ENCODE assay signal across 8 mouse cellular contexts in the genomic region with DNA sequence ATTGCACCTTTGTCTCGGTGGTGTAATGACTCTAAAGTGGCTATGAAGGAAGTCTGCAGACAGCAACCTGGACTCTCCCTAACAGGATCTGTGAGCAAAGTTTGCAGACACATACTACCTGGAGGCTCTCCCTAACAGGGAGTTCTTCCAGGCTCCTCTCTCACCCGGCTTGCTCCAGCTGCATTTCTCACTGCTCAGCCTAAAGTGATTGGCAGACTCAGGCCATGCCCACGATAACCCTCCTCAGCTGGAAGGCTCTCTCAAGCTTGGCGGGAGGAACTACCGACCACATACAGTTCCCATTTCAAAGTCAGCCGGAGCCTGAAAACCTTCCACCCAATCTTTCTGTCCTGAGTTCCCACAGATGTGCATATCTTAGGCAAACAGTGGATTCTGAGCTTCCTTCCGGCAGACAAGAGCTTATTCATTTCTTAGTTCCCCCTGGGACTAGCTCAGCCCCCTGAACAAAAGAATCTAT. TPM values are rescaled to one million over a fixed set of nuclear protein-coding genes. Genes with fewer than 3 reads are reported as not detected.
DNase-seq lines count a peak whose midpoint lies in the region; ATAC-seq and TF ChIP-seq lines count a peak whose summit lies in the region.

No protein-coding gene starts in this region.

- intact Hi-C loops in left cerebral cortex, postnatal 25 days (cut with DNase I), result no loop called here

- TF ChIP-seq CTCF in liver, embryonic 14.5 days (IDR thresholded peaks at IDR 0.05; ENCODE audit: low read depth), result no peak

- 0 out of 2 replicates have a peak overlapping the region, but pooled peaks have one; percentile 11 for H3K9ac ChIP-seq in embryonic facial prominence, embryonic 14.5 days (ENCODE audit: low read depth, low read length)
- no peak overlapping the region for H3K9ac ChIP-seq in liver, embryonic 14.5 days (replicated peaks)
- H3K9ac ChIP-seq in stomach, embryonic 16.5 days (ENCODE audit: low read length), result no peak overlapping the region

- DNase-seq in layer of hippocampus, adult 9-11 months, result peak; percentile 31
- no peak for DNase-seq in layer of hippocampus, adult 9-10 months (ENCODE audit: low spot score)
- peak; percentile 55 for DNase-seq in embryonic facial prominence, embryonic 14.5 days (ENCODE audit: low spot score)
- DNase-seq in liver, embryonic 14.5 days (ENCODE audit: low read depth in 3 of 3, low spot score in 3 of 3), result no peak
- no peak for DNase-seq in left cerebral cortex, postnatal 25 days (ENCODE audit: low spot score in 2 of 2)
- no peak for DNase-seq in retina, embryonic 14.5 days (ENCODE audit: low spot score)

- TF ChIP-seq EP300 in liver, embryonic 14.5 days (IDR thresholded peaks at IDR 0.05; ENCODE audit: low read depth), result no peak

- no peaks in the 10 kb centered on the region for H3K36me3 ChIP-seq in embryonic facial prominence, embryonic 14.5 days (ENCODE audit: control insufficient read depth, insufficient read depth, low read length)
- no peaks in the 10 kb centered on the region for H3K36me3 ChIP-seq in liver, embryonic 14.5 days (replicated peaks; ENCODE audit: control insufficient read depth, insufficient read depth, low read depth)
- no peaks in the 10 kb centered on the region for H3K36me3 ChIP-seq in stomach, embryonic 16.5 days (ENCODE audit: control insufficient read depth, insufficient read depth, low read length)

- WGBS in embryonic facial prominence, embryonic 14.5 days, result 6% methylated on average over 7 of the region's 7 CpGs
- WGBS in liver, embryonic 14.5 days (ENCODE audit: insufficient replicate concordance), result 2% methylated on average over 7 of the region's 7 CpGs
- WGBS in stomach, embryonic 16.5 days, result 3% methylated on average over 7 of the region's 7 CpGs

- no peaks in the 10 kb centered on the region for H3K9me3 ChIP-seq in embryonic facial prominence, embryonic 14.5 days (ENCODE audit: control insufficient read depth, low read length)
- H3K9me3 ChIP-seq in liver, embryonic 14.5 days (ENCODE audit: control insufficient read depth, low read length), result no peaks in the 10 kb centered on the region
- H3K9me3 ChIP-seq in stomach, embryonic 16.5 days (replicated peaks; ENCODE audit: control insufficient read depth, low read length), result no peaks in the 10 kb centered on the region

- H3K27ac ChIP-seq in embryonic facial prominence, embryonic 14.5 days (replicated peaks; ENCODE audit: low read depth, low read length), result no peak overlapping the region
- H3K27ac ChIP-seq in liver, embryonic 14.5 days, result no peak overlapping the region
- 0 out of 2 replicates have a peak overlapping the region, but pooled peaks have one; percentile 1 for H3K27ac ChIP-seq in stomach, embryonic 16.5 days (ENCODE audit: low read length)

- no peak overlapping the region for H3K4me2 ChIP-seq in embryonic facial prominence, embryonic 14.5 days (ENCODE audit: low read depth, low read length)
- H3K4me2 ChIP-seq in liver, embryonic 14.5 days (ENCODE audit: low read depth), result peak overlapping the region; percentile 1
- no peak overlapping the region for H3K4me2 ChIP-seq in stomach, embryonic 16.5 days (ENCODE audit: low read depth, low read length)

- peaks cover 9% of the 10 kb centered on the region for H3K4me1 ChIP-seq in embryonic facial prominence, embryonic 14.5 days (ENCODE audit: control insufficient read depth, insufficient read depth, low read length)
- H3K4me1 ChIP-seq in liver, embryonic 14.5 days (replicated peaks; ENCODE audit: control insufficient read depth in 2 of 2, insufficient read depth in 2 of 2, low read length in 1 of 2), result peaks cover 0 to 48% of the 10 kb centered on the region in 2 experiments
- peaks cover 16% of the 10 kb centered on the region; the same call in 1 of the 2 replicates for H3K4me1 ChIP-seq in stomach, embryonic 16.5 days (ENCODE audit: control insufficient read depth, insufficient read depth, low read length)

- H3K27me3 ChIP-seq in embryonic facial prominence, embryonic 14.5 days (replicated peaks; ENCODE audit: control insufficient read depth, insufficient read depth, low read length), result no peaks in the 10 kb centered on the region
- H3K27me3 ChIP-seq in liver, embryonic 14.5 days (ENCODE audit: control insufficient read depth, insufficient read depth, low read length), result no peaks in the 10 kb centered on the region
- H3K27me3 ChIP-seq in stomach, embryonic 16.5 days (ENCODE audit: control insufficient read depth, insufficient read depth, low read length), result no peaks in the 10 kb centered on the region

- no peak for ATAC-seq in embryonic facial prominence, embryonic 14.5 days (ENCODE audit: low read depth)
- ATAC-seq in liver, embryonic 14.5 days (ENCODE audit: insufficient read depth), result no peak
- no peak for ATAC-seq in stomach, embryonic 16.5 days (ENCODE audit: insufficient read depth, low FRiP score)
- no peak for ATAC-seq in frontal cortex, adult (ENCODE audit: low TSS enrichment)

- H3K4me3 ChIP-seq in embryonic facial prominence, embryonic 14.5 days (ENCODE audit: low read depth, low read length), result no peak overlapping the region
- peak overlapping the region in 1 of 2 experiments; percentile 19; a peak in 1 of 4 replicates for H3K4me3 ChIP-seq in liver, embryonic 14.5 days (ENCODE audit: insufficient read depth in 1 of 2, low read depth in 2 of 2, low read length in 2 of 2)
- no peak overlapping the region for H3K4me3 ChIP-seq in stomach, embryonic 16.5 days (replicated peaks; ENCODE audit: low read length)

RNA-seq across cellular contexts. Expression of a gene that starts 3.1 kb away (rescaled TPM):
- 2.3 and 2.4 TPM in 2 replicates for polyA plus RNA-seq in embryonic facial prominence, embryonic 14.5 days (2014; fragmentation: Nextera tagmentation; extraction: Ambion mirVana)
- polyA plus RNA-seq in liver, embryonic 14.5 days (2012; rRNA removed), result 16.5 and 17.5 TPM in 2 replicates
- 12.7 and 15.2 TPM in 2 replicates for polyA plus RNA-seq in liver, embryonic 14.5 days (2014; fragmentation: Nextera tagmentation; extraction: Ambion mirVana)
- 6.0 and 6.3 TPM in 2 replicates for polyA plus RNA-seq in stomach, embryonic 16.5 days (2015; fragmentation: Nextera tagmentation; extraction: Ambion mirVana)
- total RNA-seq in left cerebral cortex, postnatal 25 days (2021), result 1 to 10 TPM; 5.5 to 6.7 TPM

RNA-seq across cellular contexts. Expression of a gene that starts 21.5 kb away (rescaled TPM):
- polyA plus RNA-seq in embryonic facial prominence, embryonic 14.5 days (2014; fragmentation: Nextera tagmentation; extraction: Ambion mirVana), result 2.4 and 3.8 TPM in 2 replicates
- 8.1 and 9.5 TPM in 2 replicates for polyA plus RNA-seq in liver, embryonic 14.5 days (2012; rRNA removed)
- polyA plus RNA-seq in liver, embryonic 14.5 days (2014; fragmentation: Nextera tagmentation; extraction: Ambion mirVana), result 11.5 and 13.8 TPM in 2 replicates
- polyA plus RNA-seq in stomach, embryonic 16.5 days (2015; fragmentation: Nextera tagmentation; extraction: Ambion mirVana), result 250 and 388 TPM in 2 replicates
- total RNA-seq in left cerebral cortex, postnatal 25 days (2021), result 1 to 10 TPM; 1.7 to 5.0 TPM

RNA-seq across cellular contexts. Expression of a gene that starts 29.5 kb away (rescaled TPM):
- polyA plus RNA-seq in embryonic facial prominence, embryonic 14.5 days (2014; fragmentation: Nextera tagmentation; extraction: Ambion mirVana), result 15.8 and 17.2 TPM in 2 replicates
- 7.3 TPM in 2 replicates for polyA plus RNA-seq in liver, embryonic 14.5 days (2012; rRNA removed)
- 6.8 and 7.0 TPM in 2 replicates for polyA plus RNA-seq in liver, embryonic 14.5 days (2014; fragmentation: Nextera tagmentation; extraction: Ambion mirVana)
- 40.6 and 51.8 TPM in 2 replicates for polyA plus RNA-seq in stomach, embryonic 16.5 days (2015; fragmentation: Nextera tagmentation; extraction: Ambion mirVana)
- 1 to 10 TPM; 1.6 to 2.2 TPM for total RNA-seq in left cerebral cortex, postnatal 25 days (2021)

RNA-seq across cellular contexts. Expression of a gene that starts 51.1 kb away (rescaled TPM):
- 185 and 189 TPM in 2 replicates for polyA plus RNA-seq in embryonic facial prominence, embryonic 14.5 days (2014; fragmentation: Nextera tagmentation; extraction: Ambion mirVana)
- polyA plus RNA-seq in liver, embryonic 14.5 days (2012; rRNA removed), result 104 and 107 TPM in 2 replicates
- 178 and 182 TPM in 2 replicates for polyA plus RNA-seq in liver, embryonic 14.5 days (2014; fragmentation: Nextera tagmentation; extraction: Ambion mirVana)
- polyA plus RNA-seq in stomach, embryonic 16.5 days (2015; fragmentation: Nextera tagmentation; extraction: Ambion mirVana), result 194 and 213 TPM in 2 replicates
- 100 to 1,000 TPM; 109 to 112 TPM for total RNA-seq in left cerebral cortex, postnatal 25 days (2021)

Comparison
In these comparisons a context has a peak if more than half of its experiments do, and no peak if none do; other contexts are left out.
1. DNase-seq: peak in layer of hippocampus, adult 9-11 months (single experiment) and embryonic facial prominence, embryonic 14.5 days (single experiment); none in layer of hippocampus, adult 9-10 months (single experiment), liver, embryonic 14.5 days (0 of 3), left cerebral cortex, postnatal 25 days (0 of 2) and retina, embryonic 14.5 days (single experiment).
2. RNA of a gene that starts 21.5 kb away (polyA plus RNA-seq): 250 to 388 TPM in stomach, embryonic 16.5 days; 8.1 to 13.8 TPM in liver, embryonic 14.5 days and 2.4 to 3.8 TPM in embryonic facial prominence, embryonic 14.5 days; every median in the first group is over 10 times any median in the second.